Comparison of ENCODE assay signal across 9 mouse cellular contexts in the genomic region with DNA sequence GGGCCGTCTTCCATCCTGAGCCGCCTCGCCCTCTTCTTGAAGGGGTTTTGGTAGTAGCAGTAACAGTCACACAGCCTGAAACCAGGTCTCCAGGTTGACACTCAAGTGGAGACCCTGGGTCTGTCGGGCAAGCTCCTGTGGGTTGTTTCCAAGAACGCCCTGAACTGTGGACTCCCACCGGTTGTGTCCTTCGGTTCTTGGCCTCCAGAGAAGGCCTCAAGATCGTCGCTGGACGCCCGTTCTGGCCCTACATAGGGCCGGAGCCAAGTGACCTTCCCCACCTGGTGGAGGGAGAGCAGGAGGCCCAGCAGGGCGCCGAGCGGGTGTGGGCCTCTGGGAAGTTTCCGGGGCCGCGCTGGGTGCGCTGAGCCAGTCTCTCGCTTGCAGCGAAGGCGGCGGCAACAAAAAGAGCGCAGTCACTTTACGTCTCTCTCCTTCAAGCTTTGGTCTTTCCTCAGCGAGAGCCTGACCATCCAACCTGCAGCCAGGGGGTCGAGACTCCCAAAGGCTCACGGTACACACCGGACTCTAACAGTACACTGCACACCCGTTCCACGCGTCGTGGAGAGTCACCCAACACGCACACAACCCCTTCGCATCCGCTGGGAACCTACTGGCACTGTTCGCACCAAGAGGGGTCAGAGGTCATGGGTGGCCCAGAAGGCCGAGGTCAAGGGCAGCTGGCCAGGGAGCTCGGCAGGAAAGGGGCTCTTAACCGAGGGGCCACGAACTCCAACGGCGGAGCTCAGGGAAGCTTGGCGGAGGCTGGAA. TPM values are rescaled to one million over a fixed set of nuclear protein-coding genes. Genes with fewer than 3 reads are reported as not detected.
DNase-seq lines count a peak whose midpoint lies in the region; ATAC-seq and TF ChIP-seq lines count a peak whose summit lies in the region.
"Had no signal": no experiment of that assay in that cellular context is flagged by ENCODE, and none has a peak within 500 bp of the region (broad histone marks: within the 10 kb centered on the region; RNA-seq: fewer than 3 reads in every experiment).

No protein-coding gene starts in this region.

- no peaks in the 10 kb centered on the region for H3K36me3 ChIP-seq in E14TG2a.4 (ENCODE audit: insufficient read depth, low read length)
- no peaks in the 10 kb centered on the region for H3K36me3 ChIP-seq in heart, postnatal 0 days (replicated peaks; ENCODE audit: control insufficient read depth, insufficient read depth, low read length)
- H3K36me3 ChIP-seq in liver, embryonic 12.5 days: no peaks in the 10 kb centered on the region
- H3K36me3 ChIP-seq in stomach, embryonic 16.5 days (ENCODE audit: control insufficient read depth, insufficient read depth, low read length): no peaks in the 10 kb centered on the region

- peak overlapping the region; percentile 74 for H3K4me3 ChIP-seq in E14TG2a.4 (replicated peaks; ENCODE audit: low read length)
- H3K4me3 ChIP-seq in brown adipose tissue, adult 24 weeks (ENCODE audit: insufficient read depth, low read depth, low read length): peak overlapping the region; percentile 62
- peak overlapping the region; percentile 68 for H3K4me3 ChIP-seq in heart, postnatal 0 days (ENCODE audit: low read depth, low read length)
- H3K4me3 ChIP-seq in liver, embryonic 12.5 days: peak overlapping the region; percentile 59
- peak overlapping the region; percentile 71 for H3K4me3 ChIP-seq in stomach, embryonic 16.5 days (replicated peaks; ENCODE audit: low read length)

- ATAC-seq in heart, postnatal 0 days (ENCODE audit: insufficient read depth, low read depth): no peak
- ATAC-seq in liver, embryonic 12.5 days: no peak
- ATAC-seq in stomach, embryonic 16.5 days (ENCODE audit: insufficient read depth, low FRiP score): no peak

- peaks cover 90% of the 10 kb centered on the region for H3K27me3 ChIP-seq in E14TG2a.4 (ENCODE audit: insufficient read depth, low read length)
- peaks cover 48% of the 10 kb centered on the region for H3K27me3 ChIP-seq in heart, postnatal 0 days (ENCODE audit: control insufficient read depth, insufficient read depth, low read length)
- H3K27me3 ChIP-seq in liver, embryonic 12.5 days (replicated peaks): peaks cover 96% of the 10 kb centered on the region
- peaks cover 65% of the 10 kb centered on the region for H3K27me3 ChIP-seq in stomach, embryonic 16.5 days (ENCODE audit: control insufficient read depth, insufficient read depth, low read length)

- H3K4me2 ChIP-seq in heart, postnatal 0 days (ENCODE audit: low read depth, low read length): peak overlapping the region; percentile 75
- peak overlapping the region; percentile 68 for H3K4me2 ChIP-seq in liver, embryonic 12.5 days
- peak overlapping the region; percentile 88 for H3K4me2 ChIP-seq in stomach, embryonic 16.5 days (ENCODE audit: low read depth, low read length)

- WGBS in heart, postnatal 0 days: 14% methylated on average over 44 of the region's 44 CpGs
- 7% methylated on average over 44 of the region's 44 CpGs for WGBS in liver, embryonic 12.5 days (ENCODE audit: insufficient replicate concordance)
- 13% methylated on average over 44 of the region's 44 CpGs for WGBS in stomach, embryonic 16.5 days

- H3K9me3 ChIP-seq in E14TG2a.4 (ENCODE audit: low read length): no peaks in the 10 kb centered on the region
- H3K9me3 ChIP-seq in heart, postnatal 0 days (replicated peaks; ENCODE audit: control insufficient read depth, low read length): no peaks in the 10 kb centered on the region
- no peaks in the 10 kb centered on the region for H3K9me3 ChIP-seq in liver, embryonic 12.5 days (replicated peaks)
- no peaks in the 10 kb centered on the region for H3K9me3 ChIP-seq in stomach, embryonic 16.5 days (replicated peaks; ENCODE audit: control insufficient read depth, low read length)

- peak overlapping the region; percentile 86 for H3K9ac ChIP-seq in heart, postnatal 0 days (replicated peaks; ENCODE audit: low read depth, low read length)
- H3K9ac ChIP-seq in liver, embryonic 12.5 days: peak overlapping the region; percentile 53
- H3K9ac ChIP-seq in stomach, embryonic 16.5 days (ENCODE audit: low read length): peak overlapping the region; percentile 87

- no peak for DNase-seq in heart, postnatal 0 days (ENCODE audit: low spot score)
- DNase-seq in layer of hippocampus, adult 9-11 months: no peak
- no peak for DNase-seq in frontal cortex, postnatal 14 days (ENCODE audit: low spot score in 2 of 2)
- DNase-seq in right cerebral cortex, postnatal 4 days: no peak

- TF ChIP-seq EP300 in heart, postnatal 0 days (IDR thresholded peaks at IDR 0.05; ENCODE audit: low read depth): no peak

- peaks cover 31% of the 10 kb centered on the region for H3K4me1 ChIP-seq in E14TG2a.4 (replicated peaks; ENCODE audit: low read depth, low read length)
- peaks cover 2% of the 10 kb centered on the region; the same call in 1 of the 2 replicates for H3K4me1 ChIP-seq in brown adipose tissue, adult 24 weeks (ENCODE audit: control insufficient read depth, insufficient read depth, insufficient read length, low read length)
- H3K4me1 ChIP-seq in heart, postnatal 0 days (ENCODE audit: control insufficient read depth, insufficient read depth): peaks cover 11% of the 10 kb centered on the region; the same call in 1 of the 2 replicates
- peaks cover 18% of the 10 kb centered on the region; the same call in 1 of the 2 replicates for H3K4me1 ChIP-seq in liver, embryonic 12.5 days
- peaks cover 9% of the 10 kb centered on the region; the same call in 1 of the 2 replicates for H3K4me1 ChIP-seq in stomach, embryonic 16.5 days (ENCODE audit: control insufficient read depth, insufficient read depth, low read length)

- H3K27ac ChIP-seq in brown adipose tissue, adult 24 weeks (replicated peaks; ENCODE audit: low read depth, low read length): peak overlapping the region; percentile 85
- peak overlapping the region; percentile 91 for H3K27ac ChIP-seq in heart, postnatal 0 days (ENCODE audit: low read depth)
- peak overlapping the region; percentile 69; the same call in 1 of the 2 replicates for H3K27ac ChIP-seq in liver, embryonic 12.5 days
- H3K27ac ChIP-seq in stomach, embryonic 16.5 days (ENCODE audit: low read length): peak overlapping the region; percentile 93

- TF ChIP-seq CTCF in E14TG2a.4 (conservative IDR thresholded peaks at IDR 0.05; ENCODE audit: low read length): no peak
- no peak; the same call in 1 of the 2 replicates for TF ChIP-seq CTCF in heart, postnatal 0 days (IDR thresholded peaks at IDR 0.05; ENCODE audit: low read depth)

RNA-seq across cellular contexts. Expression of gene Prdm16, which starts 2.0 kb away (rescaled TPM):
- polyA plus RNA-seq in brown adipose tissue, adult 24 weeks (2012; ENCODE audit: insufficient read depth, insufficient read length, missing spikeins): 10.2 and 10.5 TPM in 2 replicates
- 9.3 and 9.8 TPM in 2 replicates for total RNA-seq in heart, postnatal 0 days (2014; rRNA removed; ENCODE audit: low replicate concordance)
- 10.7 and 14.7 TPM in 2 replicates for polyA plus RNA-seq in heart, postnatal 0 days (2015; fragmentation: Nextera tagmentation; extraction: Ambion mirVana)
- polyA plus RNA-seq in liver, embryonic 12.5 days (2016; fragmentation: Nextera tagmentation; extraction: Ambion mirVana): 2.4 and 2.7 TPM in 2 replicates
- 23.2 and 23.5 TPM in 2 replicates for polyA plus RNA-seq in stomach, embryonic 16.5 days (2015; fragmentation: Nextera tagmentation; extraction: Ambion mirVana)

RNA-seq across cellular contexts. Expression of gene Actrt2, which starts 33.0 kb away (rescaled TPM):
- polyA plus RNA-seq in brown adipose tissue, adult 24 weeks (2012; ENCODE audit: insufficient read depth, insufficient read length, missing spikeins): not detected in 2 replicates
- not detected in 2 replicates for total RNA-seq in heart, postnatal 0 days (2014; rRNA removed; ENCODE audit: low replicate concordance)
- not detected in 2 replicates for polyA plus RNA-seq in heart, postnatal 0 days (2015; fragmentation: Nextera tagmentation; extraction: Ambion mirVana)
- not detected in 2 replicates for polyA plus RNA-seq in liver, embryonic 12.5 days (2016; fragmentation: Nextera tagmentation; extraction: Ambion mirVana)
- polyA plus RNA-seq in stomach, embryonic 16.5 days (2015; fragmentation: Nextera tagmentation; extraction: Ambion mirVana): not detected in 2 replicates
- total RNA-seq: neutrophil, adult 5-6 weeks had no signal
